Mouse (Mus musculus) cerebellum, adult 2 months (tissue): ENCODE measurements around the gene Map1b. TPM values are rescaled to one million over a fixed set of nuclear protein-coding genes. Genes with fewer than 3 reads are reported as not detected.

Experiments
- DNase-seq, 2 experiments: peaks; one replicate each; pipeline ENCODE4 v3.0.0; 2021
- H3K27ac ChIP-seq: fragments of 200-500 bp; 2 replicates; pipeline ENCODE4 v1.5.1; 2012; ENCODE audit warnings: low read length, control low read depth, inconsistent platforms; ENCODE audit not compliant: insufficient read depth
- H3K27me3 ChIP-seq: fragments of 200-500 bp; 2 replicates; pipeline ENCODE4 v1.6.1; 2012; ENCODE audit warnings: inconsistent platforms, mild to moderate bottlenecking, low read length, moderate library complexity; ENCODE audit not compliant: control insufficient read depth, insufficient read depth
- H3K4me1 ChIP-seq: fragments of 200-500 bp; 2 replicates; pipeline ENCODE4 v1.6.1; 2011; ENCODE audit warnings: low read length; ENCODE audit not compliant: control insufficient read depth, insufficient read depth
- H3K4me3 ChIP-seq: fragments of 200-500 bp; replicated peaks from 2 replicates; pipeline ENCODE3; 2011; ENCODE audit warnings: mild to moderate bottlenecking, low read depth, low read length, control low read depth; ENCODE audit not compliant: insufficient read depth
- CTCF ChIP-seq: fragments of 200-500 bp; IDR thresholded peaks from 2 replicates; pipeline ENCODE4 v1.5.1; 2011; ENCODE audit warnings: low read depth, mild to moderate bottlenecking, control low read depth, low read length, moderate library complexity, borderline replicate concordance; ENCODE audit not compliant: insufficient read depth
- POLR2A ChIP-seq: fragments of 200-500 bp; IDR thresholded peaks from 2 replicates; pipeline ENCODE4 v1.6.1; 2011; ENCODE audit warnings: low read length, control low read depth, borderline replicate concordance; ENCODE audit not compliant: insufficient read depth
- WGBS: fragments of 180-500 bp; shearing (Covaris S2); methylation state at CpG from one replicate; pipeline ENCODE4 v1.1.7; 2018; 5-methylcytosine and 5-hydroxymethylcytosine counted together
- polyA plus RNA-seq: library from polyadenylated mRNA; depleted of rRNA; stranded (reverse); fragments of >200 nt; gene quantifications from 2 replicates; pipeline ENCODE4 v1.2.3, GENCODE M21; 2012

Map1b gene
- polyA plus RNA-seq, 1 experiment, result 166 TPM

DNA sequence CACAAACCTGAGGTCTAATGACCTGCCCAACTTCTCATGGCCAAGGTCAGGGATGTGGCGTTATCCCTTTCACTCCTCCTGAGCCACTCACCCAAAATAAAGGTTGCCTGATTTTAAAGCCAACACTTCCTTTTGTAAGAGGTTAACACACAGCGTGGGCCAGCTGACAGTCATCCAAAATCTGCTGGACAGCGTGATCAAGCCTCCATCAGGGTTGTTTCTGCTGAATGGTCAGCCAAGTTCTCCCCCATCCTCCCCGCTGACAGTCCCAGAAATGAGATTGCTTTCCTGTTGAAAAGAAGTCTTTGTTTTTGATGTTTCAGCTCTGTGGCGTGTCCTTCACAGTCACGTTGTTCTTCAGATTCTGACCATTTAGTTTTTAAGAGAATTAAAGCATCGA, 65.6 kb downstream of the Map1b start:
- peaks cover 59% of the 10 kb centered on the region for H3K4me1 ChIP-seq
- H3K27ac ChIP-seq, result peak overlapping the region; percentile 76
- TF ChIP-seq CTCF (no peak), POLR2A (no peak)
- WGBS, result 5% methylated on average over 7 of the region's 7 CpGs
- H3K4me3 ChIP-seq, result no peak overlapping the region
- no peaks in the 10 kb centered on the region for H3K27me3 ChIP-seq
- peak; percentile 89 to 95 for DNase-seq

DNA sequence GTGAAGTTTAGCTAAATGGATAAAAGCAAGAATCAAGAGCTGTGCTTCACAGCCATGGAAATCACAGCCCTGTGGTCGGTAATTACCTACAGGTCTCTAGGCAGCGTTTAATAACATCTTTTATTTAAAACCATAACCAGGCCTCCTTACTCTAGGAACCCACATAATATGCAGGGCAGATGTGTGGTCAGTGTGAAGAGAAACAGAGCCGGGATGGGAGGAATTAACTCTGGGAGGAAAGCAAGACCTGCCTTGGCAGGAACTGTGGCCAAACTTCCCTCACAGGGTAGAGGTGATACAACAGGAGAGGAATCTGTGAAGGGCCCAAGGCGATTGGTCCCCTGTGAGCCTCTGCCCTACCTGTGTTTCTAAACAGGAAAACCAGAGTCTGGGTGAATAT, 66.8 kb downstream of the Map1b start:
- no peak for TF ChIP-seq CTCF
- no peak for TF ChIP-seq POLR2A
- WGBS, result 83% methylated on average over 4 of the region's 4 CpGs
- H3K4me3 ChIP-seq, result no peak overlapping the region
- DNase-seq, result no peak
- peaks cover 57% of the 10 kb centered on the region for H3K4me1 ChIP-seq
- H3K27me3 ChIP-seq, result no peaks in the 10 kb centered on the region
- no peak overlapping the region for H3K27ac ChIP-seq

DNA sequence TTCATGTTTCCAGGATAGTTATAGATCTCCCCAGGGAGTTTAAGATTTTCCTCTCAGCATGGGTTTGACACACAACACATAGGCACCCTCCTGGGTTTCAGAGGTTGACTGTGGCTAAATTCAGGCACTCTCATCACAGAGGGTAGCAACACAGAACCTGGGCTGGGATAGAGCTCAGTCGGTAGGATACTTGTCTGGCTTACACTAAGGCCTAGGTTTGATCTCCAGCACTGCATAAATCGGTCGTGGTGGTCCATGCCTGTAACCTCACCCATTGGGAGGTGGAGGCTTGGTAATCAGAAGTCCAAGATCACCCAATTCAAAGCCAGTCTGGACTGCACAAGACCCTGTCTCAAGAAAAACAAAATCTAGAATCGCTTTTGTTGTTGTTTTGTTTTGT, 68.1 kb downstream of the Map1b start:
- DNase-seq, result no peak
- Histone ChIP-seq H3K27me3 (no peaks in the 10 kb centered on the region), H3K4me3 (no peak overlapping the region), H3K4me1 (peaks cover 64% of the 10 kb centered on the region), H3K27ac (no peak overlapping the region)
- TF ChIP-seq CTCF (no peak), POLR2A (no peak)
- 57% methylated on average over 4 of the region's 4 CpGs for WGBS

DNA sequence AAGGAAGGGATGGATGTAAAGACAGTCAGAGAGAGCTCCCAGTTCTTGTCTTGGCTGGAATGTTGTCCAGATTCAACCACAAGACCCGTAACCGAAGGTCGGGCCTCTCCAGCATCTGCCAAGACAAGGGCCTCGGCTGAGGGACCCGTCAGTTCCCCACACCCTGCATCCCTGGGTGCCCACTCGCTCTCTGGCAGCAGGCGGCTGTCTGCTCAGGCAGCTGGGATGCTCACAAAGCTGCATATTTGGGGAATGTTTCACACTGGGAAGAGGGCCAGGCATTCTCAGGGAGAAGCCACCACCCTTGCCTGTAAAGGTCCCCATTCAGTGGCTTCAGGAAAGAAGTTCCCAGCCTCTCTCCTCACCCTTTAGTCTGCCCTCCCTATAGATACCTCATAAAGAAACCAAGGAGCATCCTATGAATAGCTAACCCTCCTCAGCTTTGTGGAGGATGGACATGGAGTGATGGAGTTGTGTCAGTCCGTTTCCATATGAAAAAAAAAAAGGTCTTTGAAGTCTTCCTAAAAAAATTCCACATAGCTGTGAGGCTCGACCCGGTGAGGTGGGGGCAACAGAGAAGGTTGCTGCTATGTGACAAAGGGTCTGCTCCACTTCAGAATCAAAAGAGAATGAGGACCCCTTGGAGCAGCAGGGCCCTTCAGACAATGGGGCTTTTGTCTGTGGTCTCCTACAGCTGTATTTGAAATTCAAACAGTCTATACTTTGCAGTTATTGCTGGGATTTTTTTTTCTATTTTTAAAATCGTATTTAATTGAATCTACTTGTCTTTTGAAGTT, 68.7 kb downstream of the Map1b start:
- WGBS, result 21% methylated on average over 11 of the region's 11 CpGs
- DNase-seq, result peak; percentile 59 to 66
- no peak overlapping the region for H3K4me3 ChIP-seq
- H3K27me3 ChIP-seq, result no peaks in the 10 kb centered on the region
- no peak for TF ChIP-seq POLR2A
- TF ChIP-seq CTCF, result no peak
- H3K27ac ChIP-seq, result peak overlapping the region; percentile 49; the same call in 1 of the 2 replicates
- H3K4me1 ChIP-seq, result peaks cover 67% of the 10 kb centered on the region

DNA sequence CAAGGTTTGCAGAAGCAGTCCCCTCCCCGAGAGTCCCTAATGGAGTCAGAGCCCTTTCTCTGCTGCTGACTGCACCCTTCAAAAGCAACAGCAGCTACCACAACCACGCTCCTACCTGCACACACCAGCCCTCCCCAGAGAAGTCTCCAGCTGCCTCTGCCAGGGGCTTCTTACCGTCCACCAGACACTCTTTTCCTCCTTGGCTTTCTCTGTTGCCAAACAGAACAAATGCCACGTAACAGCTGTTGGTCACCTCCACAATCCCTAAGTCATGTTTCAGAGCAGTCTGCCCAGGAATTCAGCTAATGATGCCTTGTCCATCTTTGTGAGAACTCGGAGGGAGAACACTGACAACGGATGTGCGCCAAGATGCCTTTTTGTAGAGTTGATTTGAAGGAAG, 69.3 kb downstream of the Map1b start:
- DNase-seq, result no peak
- Histone ChIP-seq H3K4me3 (no peak overlapping the region), H3K27ac (peak overlapping the region; percentile 49), H3K4me1 (peaks cover 63% of the 10 kb centered on the region), H3K27me3 (no peaks in the 10 kb centered on the region)
- no peak for TF ChIP-seq CTCF
- no peak for TF ChIP-seq POLR2A
- WGBS, result 27% methylated on average over 7 of the region's 7 CpGs

DNA sequence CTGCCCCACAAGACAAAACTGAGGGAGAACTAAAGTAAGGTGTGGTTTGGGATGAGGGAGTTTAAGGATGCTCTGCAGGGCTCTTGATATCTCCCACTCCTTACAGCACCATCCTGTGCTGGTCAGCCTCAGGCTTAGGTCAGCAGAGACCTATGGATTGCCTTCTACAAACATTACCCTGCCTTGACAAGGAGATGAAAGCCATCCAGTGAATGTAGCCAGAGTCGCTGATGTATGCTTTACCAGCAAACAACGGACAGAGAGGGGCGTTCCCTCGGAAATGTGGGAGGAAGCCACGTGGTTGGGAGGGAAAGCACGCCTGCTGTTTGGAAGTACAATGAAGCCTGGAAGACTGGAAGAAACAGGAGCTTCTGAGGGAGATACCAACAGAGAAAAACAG, 71.5 kb downstream of the Map1b start:
- WGBS, result 37% methylated on average over 6 of the region's 6 CpGs
- DNase-seq, result no peak
- Histone ChIP-seq H3K4me3 (no peak overlapping the region), H3K27ac (no peak overlapping the region), H3K27me3 (no peaks in the 10 kb centered on the region), H3K4me1 (peaks cover 49% of the 10 kb centered on the region)
- no peak for TF ChIP-seq POLR2A
- TF ChIP-seq CTCF, result no peak

DNA sequence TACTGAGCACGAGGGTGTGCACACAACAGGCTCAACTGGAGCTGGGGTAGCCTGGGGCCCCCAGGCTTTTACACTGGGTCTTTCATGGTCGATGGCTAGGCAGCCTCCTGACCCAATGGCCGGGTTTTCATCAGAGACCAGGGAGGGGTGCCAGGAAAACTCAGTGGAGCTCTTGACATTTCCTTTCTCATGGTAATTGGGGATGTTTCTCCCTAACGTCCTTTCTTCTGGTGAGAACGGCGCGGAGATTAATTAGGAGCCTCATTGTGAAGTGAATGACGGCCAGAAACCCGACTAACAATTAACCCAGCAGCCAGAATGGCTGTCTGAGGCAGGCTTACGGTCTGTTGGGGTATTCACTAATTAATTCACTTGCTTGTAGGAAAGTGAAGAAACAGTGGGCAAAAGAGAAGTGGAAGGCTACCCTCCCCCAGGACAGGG, 71.9 kb downstream of the Map1b start:
- no peak for DNase-seq
- Histone ChIP-seq H3K4me1 (peaks cover 46% of the 10 kb centered on the region), H3K4me3 (no peak overlapping the region), H3K27ac (no peak overlapping the region), H3K27me3 (no peaks in the 10 kb centered on the region)
- TF ChIP-seq POLR2A (no peak), CTCF (no peak)
- 34% methylated on average over 10 of the region's 10 CpGs for WGBS

DNA sequence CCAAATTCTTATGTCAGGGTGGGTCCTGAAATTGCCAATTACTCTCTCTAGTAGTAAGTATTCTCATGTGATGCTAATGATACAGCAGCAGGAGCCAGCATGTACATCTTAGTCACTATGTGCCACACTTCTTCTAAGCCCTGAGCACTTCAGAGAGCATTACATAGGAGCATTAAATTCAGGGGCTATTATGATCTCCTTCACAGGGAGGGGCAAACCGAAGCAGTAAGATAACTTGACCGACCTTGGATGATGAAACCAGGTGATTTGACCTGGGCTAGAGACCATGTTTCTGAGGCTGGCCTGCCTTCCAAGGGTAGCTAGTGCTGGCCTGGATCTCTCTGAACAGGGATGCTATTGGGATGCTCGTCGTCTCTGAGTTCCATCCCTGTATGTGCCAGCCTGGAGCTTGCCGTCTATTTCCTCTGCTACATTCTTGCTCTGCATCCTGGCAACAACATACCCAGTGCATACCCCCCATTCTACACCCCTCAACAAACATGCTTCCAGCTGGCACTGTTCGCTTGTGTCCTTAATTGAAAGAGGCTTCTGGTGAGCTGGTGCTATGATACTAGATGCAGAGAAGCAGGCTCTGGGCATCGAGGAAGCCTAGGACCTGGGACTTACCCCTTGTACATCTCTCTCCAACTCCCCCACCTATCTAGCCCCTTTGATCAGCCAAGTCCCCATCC, 72.7 kb downstream of the Map1b start:
- Histone ChIP-seq H3K4me1 (peaks cover 42% of the 10 kb centered on the region), H3K4me3 (no peak overlapping the region), H3K27ac (no peak overlapping the region), H3K27me3 (no peaks in the 10 kb centered on the region)
- TF ChIP-seq CTCF (no peak), POLR2A (no peak)
- WGBS, result 34% methylated on average over 7 of the region's 7 CpGs
- DNase-seq, result no peak
